Comparison of ENCODE assay signal across 34 mouse cellular contexts in genomic region chr13:69706919-69707318, GRCm38 (mm10). TPM values are rescaled to one million over a fixed set of nuclear protein-coding genes. Genes with fewer than 3 reads are reported as not detected.
"Had no signal": no experiment of that assay in that cellular context is flagged by ENCODE, and none has a peak within 500 bp of the region (broad histone marks: within the 10 kb centered on the region; RNA-seq: fewer than 3 reads in every experiment).

No protein-coding gene starts in this region.

- H3K4me2 ChIP-seq: limb, embryonic 12.5 days; limb, embryonic 13.5 days; limb, embryonic 15.5 days; liver, embryonic 13.5 days; liver, embryonic 15.5 days; lung, embryonic 14.5 days; lung, embryonic 15.5 days; midbrain, embryonic 11.5 days; midbrain, embryonic 12.5 days; midbrain, embryonic 13.5 days; midbrain, embryonic 15.5 days; neural tube, embryonic 12.5 days had no signal

- ATAC-seq: liver, embryonic 12.5 days; liver, postnatal 0 days; lung, postnatal 0 days; midbrain, embryonic 13.5 days; midbrain, embryonic 15.5 days; midbrain, embryonic 16.5 days had no signal

- H3K27ac ChIP-seq: limb, embryonic 10.5 days; limb, embryonic 12.5 days; limb, embryonic 13.5 days; limb, embryonic 15.5 days; liver, embryonic 12.5 days; liver, embryonic 13.5 days; liver, embryonic 14.5 days; liver, embryonic 15.5 days; lung, embryonic 15.5 days; macrophage; midbrain, embryonic 10.5 days; midbrain, embryonic 12.5 days; midbrain, embryonic 13.5 days; midbrain, embryonic 15.5 days; neural tube, embryonic 12.5 days had no signal

- H3K36me3 ChIP-seq: limb, embryonic 10.5 days; limb, embryonic 12.5 days; limb, embryonic 13.5 days; limb, embryonic 15.5 days; liver, embryonic 12.5 days; liver, embryonic 13.5 days; liver, embryonic 15.5 days; lung, embryonic 15.5 days; midbrain, embryonic 10.5 days; midbrain, embryonic 12.5 days had no signal

- H3K9ac ChIP-seq: limb, embryonic 12.5 days; limb, embryonic 15.5 days; liver, embryonic 12.5 days; liver, embryonic 13.5 days; liver, embryonic 14.5 days; liver, embryonic 15.5 days; liver, postnatal 0 days; lung, embryonic 14.5 days; lung, embryonic 15.5 days; midbrain, embryonic 13.5 days; midbrain, embryonic 15.5 days; neural tube, embryonic 12.5 days had no signal

- H3K9me3 ChIP-seq: limb, embryonic 10.5 days; limb, embryonic 12.5 days; limb, embryonic 13.5 days; limb, embryonic 15.5 days; liver, embryonic 12.5 days; liver, embryonic 13.5 days; liver, embryonic 15.5 days; lung, embryonic 15.5 days; megakaryocyte, embryonic 14.5 days; midbrain, embryonic 10.5 days; midbrain, embryonic 12.5 days; midbrain, embryonic 13.5 days; midbrain, embryonic 15.5 days; neural tube, embryonic 12.5 days had no signal

- H3K27me3 ChIP-seq: liver, embryonic 12.5 days; liver, embryonic 13.5 days; liver, embryonic 15.5 days; lung, embryonic 15.5 days; midbrain, embryonic 12.5 days; midbrain, embryonic 13.5 days; midbrain, embryonic 15.5 days; neural tube, embryonic 12.5 days had no signal

- H3K4me1 ChIP-seq: limb, embryonic 10.5 days; limb, embryonic 12.5 days; limb, embryonic 13.5 days; limb, embryonic 15.5 days; liver, embryonic 13.5 days; liver, embryonic 15.5 days; lung, embryonic 15.5 days; megakaryocyte, embryonic 14.5 days; midbrain, embryonic 10.5 days; midbrain, embryonic 12.5 days; midbrain, embryonic 15.5 days; neural tube, embryonic 12.5 days had no signal

- DNase-seq: left cerebral cortex, postnatal 4 days; liver, embryonic 13.5 days; liver, postnatal 0 days; lung, adult 18-20 months; lung, adult 2 months; lung, embryonic 14.5 days; lung, postnatal 10 days; lung, postnatal 14 days; lung, postnatal 36 days; lung, postnatal 4 days; midbrain, embryonic 14.5 days had no signal

- H3K4me3 ChIP-seq: limb, embryonic 10.5 days; limb, embryonic 12.5 days; limb, embryonic 13.5 days; limb, embryonic 15.5 days; liver, embryonic 12.5 days; liver, embryonic 13.5 days; liver, embryonic 15.5 days; lung, embryonic 15.5 days; megakaryocyte, embryonic 14.5 days; midbrain, embryonic 10.5 days; midbrain, embryonic 12.5 days; midbrain, embryonic 13.5 days; midbrain, embryonic 15.5 days; myocyte; neural tube, embryonic 12.5 days had no signal

RNA-seq across cellular contexts. Expression of gene Ube2ql1, which starts 32.8 kb away (rescaled TPM):
- total RNA-seq: megakaryocyte progenitor cell, adult 5-6 weeks; megakaryocyte, adult 5-6 weeks; megakaryocyte-erythroid progenitor cell, adult 5-6 weeks; monocyte, adult 5-6 weeks had no signal
- polyA plus RNA-seq: liver, postnatal 0 days; macrophage had no signal
